Mouse (Mus musculus) liver, adult (tissue): ENCODE measurements at regions not wholly inside any gene's neighbourhood (a gene's known extent, or its start where the extent isn't known, plus 50 kb on each side); places are given as distances from the start of the nearest gene placed in this dataset.

Source experiments
- GATA4 ChIP-seq: IDR thresholded peaks from 2 replicates; pipeline ENCODE4 v1.6.1; 2014; ENCODE audit warnings: mild to moderate bottlenecking, low read length; ENCODE audit not compliant: insufficient replicate concordance

DNA sequence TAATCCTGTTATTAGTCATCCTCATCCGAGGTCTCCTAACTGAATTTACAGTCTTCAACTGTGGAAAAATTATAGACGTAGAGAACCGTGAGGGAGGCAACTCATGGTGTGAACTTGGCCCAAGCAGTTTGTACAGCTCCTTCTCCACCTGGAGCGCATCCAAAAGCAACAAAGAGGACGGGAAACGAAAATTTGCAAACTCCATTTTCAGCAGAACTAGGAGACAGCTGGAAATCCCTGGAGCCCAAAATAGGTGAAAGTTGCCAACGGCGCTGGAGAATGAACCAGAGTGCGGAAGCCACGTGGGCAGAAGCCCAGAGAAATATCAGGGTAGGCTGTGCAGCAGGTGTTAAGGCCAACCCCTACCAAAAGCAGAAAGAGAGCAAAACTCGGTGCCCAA lies 155.7 kb downstream of the Spry2 start:
- TF ChIP-seq GATA4 = no peak

DNA sequence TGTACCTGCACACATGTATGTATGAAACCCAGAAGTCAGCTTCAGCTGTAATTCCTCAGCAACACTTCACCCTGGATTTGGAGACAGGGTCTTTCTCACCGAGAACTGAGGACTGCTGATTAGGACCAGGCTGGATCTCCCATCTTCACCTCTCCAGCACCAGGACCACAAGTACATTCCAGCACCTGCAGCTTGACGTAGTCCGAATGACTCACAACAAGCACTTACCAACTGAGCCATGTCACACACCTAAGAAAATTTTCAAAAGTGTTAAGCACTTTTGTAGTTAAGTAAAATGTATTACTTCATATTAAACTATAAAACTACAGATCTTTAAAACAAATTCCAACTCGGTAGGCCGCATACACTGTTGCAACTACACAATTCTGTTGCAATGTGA lies 158.1 kb downstream of the Spry2 start:
- no peak for TF ChIP-seq GATA4

DNA sequence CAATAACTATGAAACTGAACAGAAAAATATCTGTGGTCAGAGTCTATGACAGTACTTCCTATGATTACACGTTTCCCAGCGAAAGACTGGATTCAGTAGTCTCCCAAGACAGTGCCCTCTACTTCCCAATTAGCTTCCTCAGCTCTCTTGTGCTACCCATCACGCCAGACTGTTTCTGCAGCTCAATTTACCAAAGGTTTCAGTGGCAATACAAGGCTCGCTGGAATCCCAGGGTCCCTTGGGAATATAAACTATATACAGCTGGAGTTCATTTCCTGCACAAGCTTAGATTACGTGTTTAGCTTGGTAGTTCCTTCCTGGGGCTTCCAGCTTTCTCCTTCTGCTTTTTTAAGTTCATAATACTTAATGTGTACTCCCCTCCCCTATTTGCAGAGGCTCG lies 160.3 kb downstream of the Spry2 start:
- TF ChIP-seq GATA4 = no peak

DNA sequence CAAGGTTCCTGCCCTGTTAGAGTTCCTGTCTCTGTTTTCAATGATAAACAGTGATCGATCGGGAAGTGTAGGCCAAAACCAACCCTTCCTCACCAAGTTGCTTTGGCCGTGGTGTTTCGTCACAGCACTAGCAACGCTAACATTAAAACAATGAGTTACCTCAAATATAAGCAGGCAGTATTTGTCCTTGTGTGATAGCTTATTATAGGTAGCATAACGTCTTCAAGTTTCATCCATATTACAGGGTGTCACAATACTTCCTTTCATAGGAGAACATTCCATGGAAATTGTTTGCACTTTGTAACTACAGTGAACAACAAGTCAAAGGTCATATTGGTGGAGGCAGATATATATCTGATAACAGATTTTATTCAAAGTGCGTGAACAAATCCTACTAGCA lies 162.3 kb downstream of the Spry2 start:
- no peak; the same call in 1 of the 2 replicates for TF ChIP-seq GATA4

DNA sequence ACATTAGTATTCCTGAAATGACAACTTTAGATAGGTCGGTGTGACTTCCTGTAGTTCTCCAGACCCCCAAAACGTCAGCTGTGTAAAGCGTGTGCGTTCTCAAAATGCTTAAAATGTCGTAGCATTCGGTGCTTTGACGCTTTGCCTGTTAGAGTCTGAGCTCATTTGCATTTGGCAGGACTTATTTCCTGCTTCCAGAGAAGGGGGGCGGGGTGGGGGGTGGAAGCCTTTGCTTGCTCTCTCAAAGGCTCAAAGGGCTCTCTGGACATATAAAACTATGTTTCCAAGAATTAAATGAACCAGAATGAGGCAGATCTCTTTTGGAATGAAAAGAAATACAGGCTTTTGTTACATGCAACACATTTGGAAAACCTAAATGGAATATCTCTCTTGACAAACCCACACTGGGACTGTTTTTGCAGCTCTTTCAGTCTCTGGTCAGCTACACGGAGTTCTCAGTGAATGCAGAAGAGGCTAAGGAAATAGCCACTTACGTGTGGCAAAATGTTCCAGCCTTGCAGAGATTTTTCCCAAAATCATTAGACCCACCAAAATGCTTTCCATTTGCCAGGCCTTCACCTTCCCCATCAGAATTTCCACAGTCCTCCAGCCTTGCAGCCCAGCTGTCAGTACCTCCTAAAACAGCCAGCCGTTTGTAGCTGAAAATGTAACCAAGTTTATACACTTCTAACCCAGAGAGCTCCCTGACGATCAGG lies 163.4 kb downstream of the Spry2 start:
- no peak for TF ChIP-seq GATA4

DNA sequence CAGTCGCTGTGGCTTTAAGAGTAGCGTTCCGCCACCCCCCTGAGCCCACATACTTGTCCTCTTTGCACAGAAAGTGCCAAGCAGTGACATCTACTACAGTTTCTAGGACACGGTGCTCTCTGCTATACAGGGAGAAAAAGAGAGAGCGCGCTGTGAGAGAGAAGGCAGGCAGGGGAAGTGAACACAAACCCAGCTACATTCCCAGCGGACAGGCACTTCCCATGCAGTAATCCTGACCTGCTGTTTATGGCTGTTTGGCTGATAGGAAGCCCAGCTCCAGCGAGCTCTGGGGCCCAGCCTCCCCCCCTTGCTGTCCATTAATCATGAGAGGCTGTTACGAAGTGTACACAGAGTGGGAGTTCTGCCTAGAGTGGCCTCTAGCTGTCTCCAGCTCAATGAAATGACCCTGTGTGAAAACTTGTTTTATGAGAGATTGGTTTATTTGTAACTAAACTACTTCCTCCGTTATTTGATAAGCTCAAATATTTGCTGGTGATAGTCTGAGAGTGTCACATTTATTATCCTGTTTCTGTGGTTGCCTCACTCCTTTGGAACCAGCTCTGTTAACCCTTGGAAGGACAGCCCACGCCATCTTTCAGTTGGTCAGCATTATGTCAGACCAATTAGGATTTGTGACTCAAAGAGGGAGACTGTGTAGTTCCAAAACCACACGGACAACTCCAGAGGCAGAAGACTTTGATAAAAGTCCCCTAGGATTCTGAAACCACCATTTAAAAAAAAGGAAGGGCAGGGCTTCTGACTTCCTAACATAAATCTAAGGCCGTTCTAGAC lies 164.2 kb downstream of the Spry2 start:
- TF ChIP-seq GATA4 = peak; percentile 80; the same call in 1 of the 2 replicates

DNA sequence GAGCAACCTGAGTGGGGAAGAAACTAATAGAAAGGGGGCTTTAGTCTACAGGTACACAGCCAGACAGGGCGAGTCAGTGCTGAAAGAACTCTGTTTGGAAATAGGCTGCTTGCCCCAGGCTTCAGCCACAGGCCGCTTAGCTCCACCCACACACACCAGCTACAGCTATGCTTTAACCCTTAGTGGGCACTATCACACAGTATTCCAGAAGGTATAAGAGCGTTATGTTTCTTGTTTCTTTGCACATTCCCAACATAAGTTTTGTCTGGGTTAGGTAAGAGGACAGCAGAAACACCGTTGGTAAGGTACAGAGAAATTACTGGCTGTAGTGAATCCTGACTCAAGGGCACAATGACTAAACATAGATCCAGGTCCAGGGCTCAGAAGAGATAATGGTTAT lies 165.8 kb downstream of the Spry2 start:
- TF ChIP-seq GATA4 = no peak

DNA sequence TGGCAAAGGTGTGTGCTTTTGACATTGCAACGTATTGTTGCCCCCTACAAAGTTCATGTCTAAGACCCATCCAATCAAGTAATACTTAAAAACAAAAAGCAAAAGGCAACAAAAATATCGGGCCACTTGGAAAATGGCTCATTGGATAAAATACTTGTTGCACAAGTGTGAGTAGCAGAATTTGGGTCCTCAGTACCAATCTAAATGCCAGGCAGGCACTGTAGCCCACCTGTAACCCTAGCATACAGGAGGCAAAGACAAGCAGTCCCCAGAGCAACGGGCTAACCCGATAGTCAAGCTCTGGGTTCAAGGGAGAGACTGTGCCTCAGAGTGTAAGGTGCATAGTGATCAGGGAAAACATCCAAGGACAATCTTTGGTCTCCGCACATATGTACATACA lies 167.8 kb downstream of the Spry2 start:
- TF ChIP-seq GATA4 = no peak

DNA sequence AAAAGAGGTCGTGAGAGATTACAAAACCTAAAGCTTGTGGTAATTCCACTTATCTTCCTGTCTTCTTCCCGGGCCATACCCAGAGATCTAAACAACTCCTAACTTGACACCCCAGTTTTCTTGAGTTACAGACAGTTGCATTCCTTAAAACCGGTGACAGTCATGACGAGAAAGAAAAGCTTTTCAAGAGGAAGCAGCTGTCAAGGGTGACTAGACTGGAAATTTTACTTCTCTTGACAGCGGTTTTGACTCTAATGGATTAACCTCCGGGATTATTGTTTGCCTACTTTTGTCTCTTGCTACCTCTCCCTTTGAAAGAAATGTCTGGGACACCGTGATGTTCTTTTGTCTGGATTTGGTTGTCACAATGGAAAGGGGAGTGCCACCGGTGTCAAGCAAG lies 170.9 kb downstream of the Spry2 start:
- no peak for TF ChIP-seq GATA4

DNA sequence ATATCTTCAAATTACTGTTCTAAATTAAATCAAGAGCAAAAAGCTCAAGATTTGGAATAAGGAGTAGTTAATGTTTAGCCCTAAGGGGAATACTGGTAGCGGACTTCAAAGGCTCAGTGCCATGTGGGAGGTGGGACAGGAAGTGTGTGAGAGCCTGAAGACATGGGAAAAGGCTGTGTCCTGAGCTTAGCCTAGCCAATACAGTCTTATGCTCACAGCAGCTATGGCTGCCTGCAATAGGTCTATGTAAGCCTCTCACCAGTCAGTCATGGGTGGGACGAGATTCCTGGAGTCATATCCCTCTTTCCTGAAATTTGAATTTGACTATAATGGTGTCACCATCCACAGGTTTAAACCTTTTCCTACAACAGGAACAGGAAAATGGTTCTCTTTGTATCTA lies 173.7 kb downstream of the Spry2 start:
- TF ChIP-seq GATA4 = no peak

DNA sequence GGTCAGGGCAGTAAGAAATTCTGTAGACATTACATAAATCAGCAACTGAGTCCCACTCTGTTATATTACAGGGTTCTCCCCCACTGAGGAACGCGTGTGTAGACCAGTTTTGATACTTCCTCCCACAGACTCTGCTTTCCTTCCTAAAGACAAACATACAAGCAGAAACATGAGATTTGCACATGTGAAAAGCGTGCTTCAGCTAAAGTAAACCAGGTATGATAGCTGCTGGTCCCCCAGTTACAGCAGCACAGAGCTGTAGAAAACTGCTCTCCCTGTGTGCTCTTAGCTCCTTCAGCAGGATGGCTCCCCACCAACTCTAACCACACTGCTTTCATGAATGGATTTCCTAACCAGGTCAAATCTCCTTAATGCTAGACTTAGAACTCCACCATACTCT lies 175.0 kb downstream of the Spry2 start:
- no peak for TF ChIP-seq GATA4

DNA sequence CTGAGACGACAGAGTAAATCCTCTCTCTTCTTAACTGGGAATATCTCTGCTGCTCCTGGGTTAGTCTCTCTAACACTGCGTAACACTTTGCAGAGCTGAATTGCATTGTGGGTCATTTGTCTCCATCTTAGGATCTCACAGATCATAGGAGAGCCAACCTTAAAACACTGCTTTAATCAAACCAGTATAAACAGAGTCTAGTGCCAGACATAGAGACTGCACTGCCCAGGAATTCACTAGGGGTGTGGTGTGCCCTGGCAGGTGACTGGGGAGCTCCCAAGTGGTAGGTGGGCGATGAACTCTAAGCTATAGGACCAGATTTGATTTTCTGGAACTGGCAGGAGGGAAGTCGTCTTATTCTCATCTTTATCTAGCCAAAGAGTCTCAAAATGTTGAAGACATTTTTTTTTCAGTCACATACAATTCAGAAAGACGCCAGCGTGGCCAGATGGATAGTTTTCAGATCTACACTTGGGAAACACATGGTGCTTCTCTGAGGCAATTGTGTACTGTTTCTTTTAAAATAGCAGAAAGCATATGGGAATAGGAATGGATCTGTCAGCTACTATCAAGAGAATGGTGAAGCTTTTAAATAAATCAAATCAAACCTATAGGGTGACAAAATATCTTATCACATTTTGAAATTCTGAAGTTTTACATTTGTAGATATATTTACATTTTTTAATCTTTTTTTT lies 175.7 kb downstream of the Spry2 start:
- TF ChIP-seq GATA4 = no peak

DNA sequence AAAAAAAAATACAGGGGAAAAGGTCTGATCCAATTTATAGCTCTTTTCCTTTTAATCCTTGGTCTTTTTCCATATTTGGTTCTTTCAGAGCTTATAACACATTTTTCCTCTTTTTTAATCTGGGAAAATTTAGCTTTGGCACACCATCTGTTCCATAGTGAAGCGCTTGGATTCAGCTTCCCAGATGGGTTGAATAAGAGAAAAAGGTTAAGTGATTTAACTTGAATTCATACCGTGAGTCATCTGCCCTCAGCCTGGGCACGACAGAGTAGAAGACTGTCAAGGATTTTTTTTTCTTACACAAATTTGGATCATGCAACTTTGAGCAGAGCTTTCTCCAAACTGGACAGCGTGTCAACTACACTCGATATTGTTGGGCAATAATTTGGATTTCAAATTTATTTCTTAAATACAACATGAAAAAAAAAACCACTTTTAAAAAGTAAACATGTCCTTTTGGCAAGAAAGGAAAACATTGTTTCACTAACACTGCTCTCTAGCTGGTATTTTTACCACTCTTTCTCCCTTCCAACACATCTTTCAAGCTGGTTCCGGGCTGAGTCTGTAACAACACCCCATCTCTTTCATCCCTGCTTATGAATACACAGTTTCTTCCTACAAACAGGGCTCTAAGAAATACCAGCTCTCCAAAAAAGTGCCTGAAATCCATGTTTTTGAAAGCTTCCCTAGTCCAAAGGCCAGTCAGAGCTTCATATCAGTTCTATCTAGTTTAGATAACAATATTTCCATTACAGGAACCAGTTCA lies 177.8 kb downstream of the Spry2 start:
- no peak for TF ChIP-seq GATA4

DNA sequence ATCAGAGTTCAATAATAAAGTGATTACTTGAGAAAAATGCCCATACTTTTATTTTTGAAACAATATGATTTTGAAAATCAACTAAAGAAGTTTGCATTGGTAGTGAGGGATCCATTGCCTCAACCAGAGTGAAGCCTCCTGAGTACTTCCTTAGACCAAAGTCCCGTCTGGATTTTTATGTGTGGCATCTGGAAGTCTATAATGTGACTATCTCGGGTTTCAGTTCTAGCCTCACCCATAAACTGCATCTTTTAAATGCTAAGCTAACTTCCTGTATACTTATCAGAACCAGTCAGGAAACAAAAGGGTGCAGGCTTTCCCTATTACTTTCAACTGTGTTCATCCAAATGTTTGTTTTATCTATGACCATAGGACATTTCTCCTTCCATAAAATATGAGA lies 178.8 kb downstream of the Spry2 start:
- TF ChIP-seq GATA4 = no peak

DNA sequence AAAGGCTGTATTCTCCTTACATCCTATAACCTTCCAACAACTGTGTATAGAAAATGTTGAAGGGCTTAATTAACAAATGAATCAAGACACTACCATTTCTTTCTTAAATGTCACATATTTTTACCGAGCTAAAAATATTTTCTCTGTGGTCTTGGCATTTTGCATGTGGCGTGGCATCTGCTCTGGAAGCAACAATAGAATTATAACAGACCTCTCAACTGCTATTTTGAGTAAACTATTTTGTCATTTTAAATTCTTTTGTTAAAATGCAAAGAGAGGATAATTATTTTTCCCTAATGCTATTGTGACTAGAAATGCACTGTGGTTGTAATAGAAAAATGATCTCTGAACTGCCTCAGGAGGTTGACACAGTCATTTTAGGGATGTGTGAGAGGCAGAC lies 187.9 kb downstream of the Spry2 start:
- no peak for TF ChIP-seq GATA4
